Mouse (Mus musculus): Measurements from ENCODE around the gene Iba57.

GRCm38 (mm10) chr11:59174189-59174838 lies 10.8 kb upstream of the Iba57 start:
- TF ChIP-seq CTCF (IDR thresholded peaks at IDR 0.05; ENCODE audit: extremely low read depth, insufficient read depth, insufficient read length, insufficient replicate concordance) (no peak), POLR2A (IDR thresholded peaks at IDR 0.05; ENCODE audit: low read depth, low read length) (no peak)

Data from spleen, adult 2 months (tissue).